Comparison of ENCODE assay signal across 25 mouse cellular contexts in the genomic region with DNA sequence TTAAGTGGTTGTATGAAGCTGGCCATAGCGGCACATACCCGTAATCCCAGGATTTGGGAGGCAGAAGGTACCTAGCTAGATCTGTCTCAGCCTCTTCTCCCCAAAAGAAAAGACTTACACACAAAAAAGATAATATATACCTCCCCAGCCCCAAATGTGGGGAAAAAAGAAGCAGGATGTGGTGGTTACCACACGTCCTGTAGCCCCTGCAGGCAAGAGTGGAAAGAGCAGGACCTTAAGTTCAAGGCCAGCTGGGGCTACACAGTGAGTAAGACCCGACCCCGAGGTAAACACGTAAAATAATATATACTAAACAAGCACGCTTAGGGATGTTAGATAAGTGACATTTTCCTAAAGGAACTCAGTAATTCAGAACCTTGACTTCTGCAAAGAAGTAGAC. TPM values are rescaled to one million over a fixed set of nuclear protein-coding genes. Genes with fewer than 3 reads are reported as not detected.
DNase-seq lines count a peak whose midpoint lies in the region; ATAC-seq lines count a peak whose summit lies in the region.
"Had no signal": no experiment of that assay in that cellular context is flagged by ENCODE, and none has a peak within 500 bp of the region (broad histone marks: within the 10 kb centered on the region; RNA-seq: fewer than 3 reads in every experiment).

No protein-coding gene starts in this region.

- DNase-seq in thymus, postnatal 4 days: peak; percentile 33
- DNase-seq in thymus, adult 18-20 months: no peak
- DNase-seq in cerebellum, postnatal 25 days: no peak
- no peak for DNase-seq in spleen, adult 12 weeks (ENCODE audit: low spot score)
- DNase-seq: adrenal gland, postnatal 25 days; cerebellum, adult 11-12 months; cerebellum, adult 9-11 months; forebrain, postnatal 0 days; heart, postnatal 10 days; kidney, adult 8-10 months; kidney, postnatal 10 days; layer of hippocampus, adult 9-11 months; lung, embryonic 14.5 days; lung, postnatal 14 days had no signal

- ATAC-seq in activated CD4-positive, CD25-positive, alpha-beta regulatory T cell, adult 4 months: peak; percentile 87
- ATAC-seq in megakaryocyte, adult 5-6 weeks (ENCODE audit: poor library complexity, severe bottlenecking): peak; percentile 40; the same call in 1 of the 2 replicates
- ATAC-seq in megakaryocyte-erythroid progenitor cell, adult 5-6 weeks (replicated peaks; ENCODE audit: low FRiP score, low TSS enrichment, poor library complexity, severe bottlenecking): no peak
- ATAC-seq: forebrain, postnatal 0 days; hindbrain, embryonic 16.5 days; intestine, embryonic 16.5 days; Patski had no signal

RNA-seq across cellular contexts. Expression of gene Srsf12, which starts 18.4 kb away (rescaled TPM):
- polyA plus RNA-seq in activated CD4-positive, CD25-positive, alpha-beta regulatory T cell, adult 4 months (2017; shearing (Covaris generic)): 1 to 10 TPM; 2.1 to 3.9 TPM
- total RNA-seq in megakaryocyte, adult 5-6 weeks (2015): 0.18 TPM in 1 of 2 replicates, not detected in the other
- not detected in 2 replicates for total RNA-seq in megakaryocyte, adult 5-6 weeks (2017)
- total RNA-seq in megakaryocyte-erythroid progenitor cell, adult 5-6 weeks (2014; fragmentation: Nextera tagmentation): not detected in 2 replicates
- total RNA-seq in megakaryocyte-erythroid progenitor cell, adult 5-6 weeks (2017): 0.08 TPM in 1 of 2 replicates, not detected in the other
- total RNA-seq: gastrocnemius, adult 8-10 months; heart, adult 8-10 months; liver, adult 2 months; MEL had no signal
- polyA plus RNA-seq: myocyte had no signal

RNA-seq across cellular contexts. Expression of gene Pm20d2, which starts 37.6 kb away (rescaled TPM):
- polyA plus RNA-seq in activated CD4-positive, CD25-positive, alpha-beta regulatory T cell, adult 4 months (2017; shearing (Covaris generic)): not detected
- total RNA-seq in megakaryocyte, adult 5-6 weeks (2015): not detected in 2 replicates
- total RNA-seq in megakaryocyte, adult 5-6 weeks (2017): not detected in 2 replicates
- 1.2 and 4.1 TPM in 2 replicates for total RNA-seq in megakaryocyte-erythroid progenitor cell, adult 5-6 weeks (2014; fragmentation: Nextera tagmentation)
- total RNA-seq in megakaryocyte-erythroid progenitor cell, adult 5-6 weeks (2017): 0.42 and 1.5 TPM in 2 replicates
- total RNA-seq: MEL had no signal
- polyA plus RNA-seq: myocyte had no signal
